Mouse (Mus musculus) stomach, embryonic 14.5 days (tissue): ENCODE results near the gene Stam. TPM values are rescaled to one million over a fixed set of nuclear protein-coding genes. Genes with fewer than 3 reads are reported as not detected.

Source experiments
- ATAC-seq: fragments of 200-750 bp; cut with Nextera tagmentation; 2 replicates; pipeline ENCODE4 v1.8.0; 2017; ENCODE audit warnings: low read depth, moderate TSS enrichment; ENCODE audit not compliant: insufficient number of reproducible peaks, insufficient read depth, low FRiP score
- H3K27ac ChIP-seq: fragments of 300-500 bp; sonication (generic); 2 replicates; pipeline ENCODE4 v1.5.1; 2014; ENCODE audit warnings: mild to moderate bottlenecking, low read length, moderate library complexity, mixed read lengths
- H3K27me3 ChIP-seq: fragments of 300-500 bp; sonication (generic); 2 replicates; pipeline ENCODE4 v1.6.1; 2014; ENCODE audit warnings: low read length, control low read depth, mixed read lengths; ENCODE audit not compliant: control insufficient read depth, insufficient read depth
- H3K36me3 ChIP-seq: fragments of 300-500 bp; sonication (generic); 2 replicates; pipeline ENCODE4 v1.6.1; 2014; ENCODE audit warnings: mild to moderate bottlenecking, control low read depth, low read length, moderate library complexity, mixed read lengths; ENCODE audit not compliant: control insufficient read depth, insufficient read depth
- H3K4me1 ChIP-seq: fragments of 300-500 bp; sonication (generic); 2 replicates; pipeline ENCODE4 v1.6.1; 2014; ENCODE audit warnings: low read length, control low read depth, mixed read lengths; ENCODE audit not compliant: control insufficient read depth, insufficient read depth
- H3K4me2 ChIP-seq: fragments of 300-500 bp; sonication (generic); replicated peaks from 2 replicates; pipeline ENCODE4 v1.6.1; 2014; ENCODE audit warnings: low read depth, low read length, control low read depth
- H3K4me3 ChIP-seq: fragments of 300-500 bp; sonication (generic); 2 replicates; pipeline ENCODE4 v1.5.1; 2014; ENCODE audit warnings: low read depth, low read length, control low read depth
- H3K9ac ChIP-seq: fragments of 300-500 bp; sonication (generic); replicated peaks from 2 replicates; pipeline ENCODE4 v1.6.1; 2014; ENCODE audit warnings: low read depth, mild to moderate bottlenecking, control low read depth, low read length, moderate library complexity, mixed read lengths
- H3K9me3 ChIP-seq: fragments of 300-500 bp; sonication (generic); 2 replicates; pipeline ENCODE4 v1.6.1; 2016; ENCODE audit warnings: low read depth, low read length, control low read depth; ENCODE audit not compliant: control insufficient read depth
- WGBS: fragments of 180-500 bp; shearing (Covaris S2); extraction: QIAGEN DNeasy Blood & Tissue Kit; methylation state at CpG from one replicate; pipeline ENCODE4 v1.1.7; 2014; 5-methylcytosine and 5-hydroxymethylcytosine counted together
- polyA plus RNA-seq: library from polyadenylated mRNA; unstranded; fragments of >200 nt; fragmentation: Nextera tagmentation; extraction: Ambion mirVana; gene quantifications from 2 replicates; pipeline ENCODE4 v1.2.1, GENCODE M21; 2014

Stam gene
- polyA plus RNA-seq, 1 experiment from 2014 or later: 95.9 TPM

DNA sequence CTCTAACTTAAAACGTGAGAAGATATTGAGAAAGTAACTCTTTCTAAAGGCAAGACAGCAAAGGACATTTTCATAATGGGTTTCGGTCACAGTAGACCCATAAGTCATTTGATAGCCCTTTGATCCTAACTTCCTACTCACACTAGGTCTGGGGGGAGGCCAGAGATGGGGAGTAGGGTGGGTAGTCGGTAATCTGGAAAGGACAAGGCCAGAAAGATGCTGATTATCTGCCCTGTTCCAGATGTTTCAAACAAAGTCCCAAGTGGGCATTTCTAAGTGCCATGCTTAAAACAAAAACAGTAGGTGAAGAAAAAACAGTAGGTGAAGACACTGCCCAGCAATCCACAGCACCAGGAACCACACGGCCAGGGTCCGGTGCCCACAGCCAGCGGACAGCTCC, 19.2 kb upstream of the Stam start:
- ATAC-seq: no peak; the same call in 1 of the 2 replicates
- H3K9ac ChIP-seq: peak overlapping the region; percentile 61
- peak overlapping the region; percentile 60 for H3K4me2 ChIP-seq
- H3K4me3 ChIP-seq: peak overlapping the region; percentile 80
- 7% methylated on average over 6 of the region's 6 CpGs for WGBS
- H3K36me3 ChIP-seq: no peaks in the 10 kb centered on the region
- no peaks in the 10 kb centered on the region for H3K9me3 ChIP-seq
- H3K27me3 ChIP-seq: no peaks in the 10 kb centered on the region
- H3K4me1 ChIP-seq: no peaks in the 10 kb centered on the region
- H3K27ac ChIP-seq: peak overlapping the region; percentile 82

DNA sequence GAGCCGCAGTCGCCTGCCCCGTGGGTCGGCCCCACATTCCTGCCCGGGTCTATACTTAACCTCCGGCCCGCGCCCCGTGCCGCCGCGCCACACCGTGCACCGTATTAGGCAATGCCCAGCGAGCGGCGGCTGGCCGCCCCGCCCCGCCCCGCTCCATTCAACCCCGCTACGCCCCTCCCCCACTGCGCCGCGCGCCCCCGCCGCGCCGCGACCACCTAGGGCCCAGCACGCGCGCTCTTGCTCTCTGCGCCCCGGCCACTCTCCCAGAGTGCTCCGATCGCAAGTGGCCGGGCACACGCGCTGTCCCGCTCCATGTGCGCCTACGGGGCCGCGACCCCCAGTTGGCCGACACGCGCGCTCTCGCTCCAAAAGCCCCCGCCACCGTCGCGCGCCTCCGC, 18.7 kb upstream of the Stam start:
- Histone ChIP-seq H3K4me3 (peak overlapping the region; percentile 80), H3K4me1 (no peaks in the 10 kb centered on the region), H3K27ac (peak overlapping the region; percentile 82), H3K4me2 (peak overlapping the region; percentile 60), H3K9me3 (no peaks in the 10 kb centered on the region), H3K27me3 (no peaks in the 10 kb centered on the region), H3K9ac (peak overlapping the region; percentile 61), H3K36me3 (no peaks in the 10 kb centered on the region)
- ATAC-seq: peak; percentile 89
- 1% methylated on average over 46 of the region's 58 CpGs for WGBS

DNA sequence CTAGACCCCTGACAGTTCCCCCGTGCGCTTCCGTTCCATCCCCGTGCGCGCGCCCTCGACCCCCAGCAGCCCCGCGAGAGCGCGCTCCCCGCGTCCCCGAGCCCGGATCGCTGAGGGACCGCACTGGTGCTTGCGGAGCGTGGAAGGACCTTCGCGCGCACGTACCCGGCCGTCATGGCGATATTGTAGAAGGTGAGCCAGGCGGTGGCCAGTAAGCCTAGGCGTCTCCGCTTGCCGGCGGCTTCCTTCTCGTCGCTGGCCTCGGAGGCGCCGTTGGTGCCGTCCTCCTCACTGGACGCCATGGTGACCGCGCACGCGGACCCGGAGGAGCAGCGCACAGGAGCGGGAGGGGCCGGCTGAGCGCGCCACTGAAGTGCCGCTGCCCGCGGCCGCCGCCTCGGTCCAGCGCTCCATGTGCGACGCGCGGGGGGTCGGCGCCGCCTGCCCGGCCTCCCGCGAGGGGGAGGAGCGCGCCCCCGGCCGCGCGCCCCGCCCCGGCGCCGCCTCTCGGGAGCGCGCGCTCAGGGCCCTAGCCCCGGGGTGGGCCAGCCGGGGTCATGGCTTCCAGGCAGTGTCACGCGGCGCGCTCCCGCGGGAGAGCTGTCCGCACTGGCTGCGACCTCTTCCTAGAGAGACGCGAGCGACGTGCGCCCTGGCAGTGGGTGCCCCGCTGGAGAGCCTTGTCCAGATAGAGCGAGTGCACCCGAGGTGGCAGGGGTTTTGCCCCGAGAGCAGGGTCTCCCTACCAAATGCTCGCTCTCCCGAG, 18.1 kb upstream of the Stam start, which contains the start of gene Hacd1:
TSS of gene Hacd1 (minus strand) at position 570 of the 766 bp plus-strand sequence.
- peak within 1 kb of the TSS; percentile 61 for H3K9ac ChIP-seq
- H3K36me3 ChIP-seq: no peaks in the 10 kb centered on the region
- peak within 1 kb of the TSS; percentile 80 for H3K4me3 ChIP-seq
- H3K27me3 ChIP-seq: no peaks in the 10 kb centered on the region
- H3K9me3 ChIP-seq: no peaks in the 10 kb centered on the region
- peak within 1 kb of the TSS; percentile 60 for H3K4me2 ChIP-seq
- ATAC-seq: peak; percentile 83
- peak within 1 kb of the TSS; percentile 82 for H3K27ac ChIP-seq
- no peaks in the 10 kb centered on the region for H3K4me1 ChIP-seq
- under 1% methylated on average over 86 of the region's 101 CpGs for WGBS

DNA sequence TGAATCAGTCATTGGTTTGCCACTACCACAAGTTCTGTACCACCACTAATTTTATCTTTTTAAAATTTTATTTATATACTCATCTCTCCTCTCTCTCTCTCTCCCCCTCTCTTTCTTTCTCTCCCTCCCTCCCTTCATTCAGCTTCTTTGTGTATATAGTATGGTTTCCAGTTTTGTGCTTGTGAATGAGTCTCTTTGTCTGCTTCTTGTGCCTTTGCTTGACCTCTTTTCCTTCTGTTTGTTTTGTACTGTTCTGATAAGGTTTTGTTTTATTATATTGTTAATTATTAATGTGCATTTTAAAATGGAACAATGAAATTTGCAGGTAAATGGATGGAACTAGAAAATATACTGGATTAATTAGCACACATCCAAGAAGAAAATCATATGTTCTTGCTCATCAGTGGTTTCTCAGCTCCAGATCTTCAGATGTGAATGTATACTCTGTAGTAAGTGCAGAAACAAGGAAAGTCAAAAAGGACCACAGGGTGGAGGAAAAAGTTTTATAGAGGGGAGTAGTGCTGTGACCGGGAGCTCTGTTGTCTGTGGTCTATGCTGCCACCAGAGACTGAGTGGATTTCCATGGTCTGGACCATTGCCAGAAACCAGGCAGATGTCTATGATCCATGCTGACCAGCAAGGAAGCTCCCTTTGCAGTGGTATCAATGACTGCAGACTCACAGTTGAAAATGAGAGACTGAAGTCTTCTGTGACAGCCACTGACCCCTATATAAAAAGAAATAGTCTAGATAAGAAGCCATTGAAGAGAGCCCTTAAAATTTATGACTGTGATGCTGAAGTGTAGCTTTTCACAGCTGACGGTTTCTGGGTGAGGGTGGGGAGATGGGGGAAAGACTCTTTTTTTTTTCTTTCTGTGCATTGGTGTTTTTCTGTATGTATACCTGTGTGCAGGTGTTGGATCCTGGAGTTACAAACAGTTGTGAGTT, 7.9 kb upstream of the Stam start:
- no peak for ATAC-seq
- no peaks in the 10 kb centered on the region for H3K27me3 ChIP-seq
- H3K36me3 ChIP-seq: no peaks in the 10 kb centered on the region
- H3K9ac ChIP-seq: no peak overlapping the region
- peaks cover 3% of the 10 kb centered on the region; the same call in 1 of the 2 replicates for H3K4me1 ChIP-seq
- 46% methylated on average over 2 of the region's 2 CpGs for WGBS
- H3K4me3 ChIP-seq: no peak overlapping the region
- no peaks in the 10 kb centered on the region for H3K9me3 ChIP-seq
- no peak overlapping the region for H3K4me2 ChIP-seq
- no peak overlapping the region; the same call in 1 of the 2 replicates for H3K27ac ChIP-seq

DNA sequence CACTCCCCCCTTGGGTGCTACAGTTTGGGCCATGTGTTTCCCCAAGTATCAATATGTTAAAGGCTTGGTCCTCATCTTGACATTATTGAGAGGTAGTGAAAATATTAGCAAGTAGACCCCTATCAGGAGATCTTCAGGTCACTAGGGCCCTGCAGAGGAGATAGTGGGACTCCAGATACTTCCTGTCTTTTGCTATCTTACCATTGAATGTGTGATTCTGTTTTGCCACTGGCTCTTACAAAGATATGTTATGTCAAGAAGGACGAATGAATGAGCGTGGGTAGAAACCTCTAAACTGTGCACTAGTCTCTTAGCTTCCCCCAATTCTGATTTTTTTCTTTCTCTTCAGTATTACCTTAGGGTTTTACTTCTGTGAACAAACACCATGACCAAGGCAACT, 4.9 kb upstream of the Stam start:
- no peak overlapping the region for H3K4me2 ChIP-seq
- H3K4me3 ChIP-seq: no peak overlapping the region
- H3K9me3 ChIP-seq: no peaks in the 10 kb centered on the region
- H3K9ac ChIP-seq: no peak overlapping the region
- no peaks in the 10 kb centered on the region for H3K36me3 ChIP-seq
- 90% methylated on average over 2 of the region's 2 CpGs for WGBS
- H3K4me1 ChIP-seq: peaks cover 3% of the 10 kb centered on the region; the same call in 1 of the 2 replicates
- H3K27me3 ChIP-seq: no peaks in the 10 kb centered on the region
- H3K27ac ChIP-seq: no peak overlapping the region
- no peak for ATAC-seq

DNA sequence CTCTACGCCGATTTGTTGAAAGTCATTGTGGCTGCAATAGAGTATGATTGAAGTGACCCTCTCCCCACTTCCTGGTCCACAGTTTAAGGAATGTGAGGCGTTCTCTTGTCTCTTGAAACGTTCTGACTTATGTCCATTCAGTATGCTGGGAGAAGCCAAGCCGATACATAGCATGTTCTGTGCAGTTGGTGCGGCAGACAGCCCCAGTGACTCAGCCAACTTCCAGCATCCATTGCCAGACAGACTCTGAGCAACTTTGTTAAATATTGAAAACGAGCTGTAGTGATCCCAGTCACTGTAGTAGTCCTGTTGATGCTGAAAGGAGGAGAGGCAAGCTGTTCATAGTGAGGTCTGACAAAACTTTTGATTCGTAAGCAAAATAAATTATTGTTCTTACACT, 3.4 kb upstream of the Stam start:
- Histone ChIP-seq H3K4me1 (peaks cover 10% of the 10 kb centered on the region), H3K9me3 (no peaks in the 10 kb centered on the region), H3K4me3 (no peak overlapping the region), H3K36me3 (no peaks in the 10 kb centered on the region), H3K9ac (no peak overlapping the region), H3K4me2 (no peak overlapping the region), H3K27ac (no peak overlapping the region), H3K27me3 (no peaks in the 10 kb centered on the region)
- 75% methylated on average over 8 of the region's 8 CpGs for WGBS
- no peak for ATAC-seq

DNA sequence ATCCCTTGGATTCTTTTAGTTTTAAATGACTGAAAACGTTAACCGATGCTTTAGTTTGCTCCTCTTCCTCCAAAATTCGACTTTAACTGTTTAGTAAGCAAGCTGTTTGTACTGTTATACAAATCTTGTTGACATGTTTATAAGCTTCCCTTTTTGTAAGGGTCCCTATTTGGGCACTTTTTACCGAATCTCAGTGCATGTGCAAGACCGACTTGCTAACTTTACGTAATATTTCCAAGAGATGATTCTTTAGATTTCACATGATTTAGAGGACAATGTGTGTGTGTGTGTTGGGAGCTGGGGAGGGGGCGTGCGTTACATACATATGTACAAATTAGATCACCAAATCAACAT, 913 bp upstream of the Stam start:
- 15% methylated on average over 8 of the region's 8 CpGs for WGBS
- no peak for ATAC-seq
- peaks cover 14% of the 10 kb centered on the region for H3K4me1 ChIP-seq

DNA sequence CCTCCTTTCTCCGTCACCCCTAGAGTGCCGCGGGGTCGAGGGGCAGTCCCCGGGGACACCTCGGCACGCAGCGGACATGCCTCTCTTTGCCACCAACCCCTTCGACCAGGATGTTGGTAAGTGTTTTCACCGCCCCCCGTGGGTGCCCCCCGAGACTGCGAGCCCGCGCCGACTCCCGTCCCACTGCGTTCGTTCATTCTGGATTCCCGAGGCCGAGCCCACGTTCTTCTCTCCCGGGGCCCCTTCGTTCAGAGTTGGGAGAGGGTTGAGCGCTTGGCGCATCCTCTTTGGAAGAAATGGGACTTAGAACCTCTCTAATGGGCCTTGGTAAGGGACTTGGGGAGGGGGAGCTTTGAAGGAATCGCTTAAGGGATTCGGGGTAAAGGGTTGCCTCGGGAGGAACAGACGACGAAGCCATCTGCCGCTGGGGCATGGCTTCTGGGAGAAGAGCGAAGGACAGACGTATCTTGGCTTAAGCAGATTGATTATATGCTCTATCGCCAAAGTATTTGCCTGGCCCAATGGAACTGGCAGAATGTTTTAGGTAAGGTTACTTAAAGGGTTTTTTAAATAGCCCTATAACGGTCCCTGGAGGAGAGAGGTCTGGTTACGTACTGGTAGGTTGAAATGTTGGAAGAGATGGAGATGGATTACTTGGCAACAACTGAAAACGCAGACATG, 463 bp downstream of the Stam start:
- under 1% methylated on average over 38 of the region's 38 CpGs for WGBS
- no peaks in the 10 kb centered on the region for H3K36me3 ChIP-seq
- H3K4me2 ChIP-seq: peak overlapping the region; percentile 53
- peak overlapping the region; percentile 68 for H3K4me3 ChIP-seq
- H3K9me3 ChIP-seq: no peaks in the 10 kb centered on the region
- no peak for ATAC-seq
- H3K4me1 ChIP-seq: peaks cover 14% of the 10 kb centered on the region
- peak overlapping the region; percentile 83 for H3K9ac ChIP-seq
- no peaks in the 10 kb centered on the region for H3K27me3 ChIP-seq
- peak overlapping the region; percentile 94 for H3K27ac ChIP-seq

More for the DNA sequence above, 913 bp upstream of the Stam start:
- H3K27me3 ChIP-seq: no peaks in the 10 kb centered on the region
- peak overlapping the region; percentile 68 for H3K4me3 ChIP-seq
- H3K36me3 ChIP-seq: no peaks in the 10 kb centered on the region
- H3K27ac ChIP-seq: peak overlapping the region; percentile 94
- H3K9ac ChIP-seq: peak overlapping the region; percentile 83
- peak overlapping the region; percentile 53 for H3K4me2 ChIP-seq
- H3K9me3 ChIP-seq: no peaks in the 10 kb centered on the region
